Mouse (Mus musculus) cerebellum, adult 2 months (tissue): ENCODE measurements at regions not wholly inside any gene's neighbourhood (a gene's known extent, or its start where the extent isn't known, plus 50 kb on each side); places are given as distances from the start of the nearest gene placed in this dataset.

Source experiments
- CTCF ChIP-seq: fragments of 200-500 bp; IDR thresholded peaks from 2 replicates; pipeline ENCODE4 v1.5.1; 2011; ENCODE audit warnings: low read depth, mild to moderate bottlenecking, control low read depth, low read length, moderate library complexity, borderline replicate concordance; ENCODE audit not compliant: insufficient read depth
- POLR2A ChIP-seq: fragments of 200-500 bp; IDR thresholded peaks from 2 replicates; pipeline ENCODE4 v1.6.1; 2011; ENCODE audit warnings: low read length, control low read depth, borderline replicate concordance; ENCODE audit not compliant: insufficient read depth

DNA sequence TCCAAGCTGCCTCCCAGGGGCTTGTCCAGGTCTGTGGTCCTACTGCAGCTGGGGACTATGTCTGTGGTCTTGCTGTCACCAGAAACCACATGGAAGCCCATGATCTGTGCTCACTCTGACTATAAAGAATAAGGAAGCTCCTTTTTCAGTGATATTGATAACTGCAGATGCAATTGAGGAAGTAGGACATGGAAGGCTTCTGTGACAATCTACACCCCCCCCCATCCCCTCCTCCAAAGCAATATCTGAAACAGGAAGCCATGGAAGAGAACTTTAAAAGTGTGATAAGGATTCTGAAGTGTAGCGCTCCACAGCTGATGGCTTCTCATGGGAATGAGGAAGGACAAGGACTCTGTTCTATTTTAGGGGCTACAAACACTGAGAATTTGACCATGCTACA lies 215.8 kb upstream of the Veph1 start:
- no peak for TF ChIP-seq POLR2A
- no peak for TF ChIP-seq CTCF
